9 mouse cellular contexts compared by ENCODE assay signal in the genomic region with DNA sequence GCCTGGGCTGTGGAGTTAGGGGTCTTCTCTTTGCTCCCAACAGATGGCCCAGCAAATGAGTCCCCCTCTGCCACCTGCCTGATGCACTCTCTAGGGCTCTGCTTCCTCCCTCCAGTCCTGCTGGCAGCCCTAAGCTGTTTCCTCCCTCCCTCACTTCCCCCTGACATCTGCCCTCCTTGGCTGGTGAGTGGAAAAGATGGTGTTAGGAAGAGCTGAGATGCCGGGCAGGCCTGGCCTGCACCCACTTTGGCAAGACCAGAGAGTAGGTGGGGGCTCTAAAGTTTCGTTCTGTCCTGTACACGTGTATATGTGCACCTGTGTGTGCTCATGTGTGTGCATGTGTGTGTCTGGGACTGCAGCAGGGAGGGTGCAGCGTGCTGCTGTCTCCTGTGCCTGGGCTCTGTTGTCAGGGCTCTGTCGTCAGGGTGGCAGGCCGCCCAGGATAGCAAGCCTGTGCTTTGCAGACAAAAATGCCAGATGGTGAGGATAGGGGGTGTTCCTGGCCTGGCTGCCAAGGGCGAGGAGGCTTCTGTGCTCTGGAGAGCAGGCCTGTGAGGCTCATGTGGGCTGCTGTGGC.
DNase-seq lines count a peak whose midpoint lies in the region; ATAC-seq and TF ChIP-seq lines count a peak whose summit lies in the region.
"Had no signal": no experiment of that assay in that cellular context is flagged by ENCODE, and none has a peak within 500 bp of the region (broad histone marks: within the 10 kb centered on the region; RNA-seq: fewer than 3 reads in every experiment).

No protein-coding gene starts in this region.

- no peaks in the 10 kb centered on the region for H3K27me3 ChIP-seq in intestine, embryonic 14.5 days (replicated peaks; ENCODE audit: control insufficient read depth, insufficient read depth, low read length)
- no peaks in the 10 kb centered on the region for H3K27me3 ChIP-seq in limb, embryonic 14.5 days (ENCODE audit: control insufficient read depth, insufficient read depth, low read length)

- no peak overlapping the region for H3K4me3 ChIP-seq in intestine, embryonic 14.5 days (ENCODE audit: low read depth, low read length)
- H3K4me3 ChIP-seq in limb, embryonic 14.5 days (replicated peaks; ENCODE audit: low read length), result no peak overlapping the region

- TF ChIP-seq POLR2A in limb, embryonic 14.5 days (IDR thresholded peaks at IDR 0.05; ENCODE audit: borderline replicate concordance, extremely low read depth, insufficient read depth, insufficient read length), result no peak

- no peaks in the 10 kb centered on the region for H3K36me3 ChIP-seq in intestine, embryonic 14.5 days (ENCODE audit: control insufficient read depth, insufficient read depth, low read length)
- no peaks in the 10 kb centered on the region for H3K36me3 ChIP-seq in limb, embryonic 14.5 days (ENCODE audit: control insufficient read depth, insufficient read depth, low read length)

- 46% methylated on average over 7 of the region's 7 CpGs for WGBS in intestine, embryonic 14.5 days
- 26% methylated on average over 6 of the region's 7 CpGs for WGBS in limb, embryonic 14.5 days

- intact Hi-C loops in gastrocnemius, postnatal 36 days (cut with DNase I), result no loop called here

- ATAC-seq in intestine, embryonic 14.5 days (replicated peaks; ENCODE audit: low FRiP score, low TSS enrichment, low read depth), result 0 out of 2 replicates have a peak, but pooled peaks have one; percentile 12
- no peak for ATAC-seq in limb, embryonic 14.5 days (ENCODE audit: low FRiP score, low read depth)

- H3K9me3 ChIP-seq in intestine, embryonic 14.5 days (ENCODE audit: control insufficient read depth, low read length), result no peaks in the 10 kb centered on the region
- no peaks in the 10 kb centered on the region for H3K9me3 ChIP-seq in limb, embryonic 14.5 days (ENCODE audit: control insufficient read depth, low read length)

- no peak overlapping the region for H3K27ac ChIP-seq in intestine, embryonic 14.5 days (ENCODE audit: low read depth)
- H3K27ac ChIP-seq in limb, embryonic 14.5 days (replicated peaks; ENCODE audit: low read depth, low read length), result peak overlapping the region; percentile 52
- H3K27ac ChIP-seq: macrophage had no signal

- peak; percentile 45 for DNase-seq in adrenal gland, postnatal 25 days
- DNase-seq in embryo, embryonic 9.5 days (ENCODE audit: extremely low spot score), result peak; percentile 12
- peak; percentile 53 to 59 for DNase-seq in gastrocnemius, postnatal 36 days
- DNase-seq in intestine, embryonic 14.5 days (ENCODE audit: low spot score), result no peak
- peak; percentile 7 for DNase-seq in limb, embryonic 14.5 days (ENCODE audit: low spot score)
- DNase-seq in retina, adult 2 months (ENCODE audit: low read depth, low spot score), result peak; percentile 39
- DNase-seq in natural killer cell, adult 2 months (ENCODE audit: low spot score in 2 of 2), result no peak
- DNase-seq in thymus, postnatal 14 days, result no peak

- H3K4me1 ChIP-seq in intestine, embryonic 14.5 days (replicated peaks; ENCODE audit: control insufficient read depth, insufficient read depth, low read length), result peaks cover 7% of the 10 kb centered on the region
- H3K4me1 ChIP-seq in limb, embryonic 14.5 days (ENCODE audit: control insufficient read depth, insufficient read depth, low read length), result peaks cover 16% of the 10 kb centered on the region; the same call in 1 of the 2 replicates

- no peak overlapping the region for H3K9ac ChIP-seq in intestine, embryonic 14.5 days (ENCODE audit: low read length)
- H3K9ac ChIP-seq in limb, embryonic 14.5 days (ENCODE audit: low read depth, low read length, severe bottlenecking), result 0 out of 2 replicates have a peak overlapping the region, but pooled peaks have one; percentile 31

- no peak overlapping the region for H3K4me2 ChIP-seq in intestine, embryonic 14.5 days (ENCODE audit: low read length)
- H3K4me2 ChIP-seq in limb, embryonic 14.5 days (replicated peaks; ENCODE audit: low read depth, low read length, severe bottlenecking), result no peak overlapping the region

Comparison
In these comparisons a context has a peak if more than half of its experiments do, and no peak if none do; other contexts are left out.
1. DNase-seq: peak in adrenal gland, postnatal 25 days (single experiment), embryo, embryonic 9.5 days (single experiment), gastrocnemius, postnatal 36 days (2 of 2), limb, embryonic 14.5 days (single experiment) and retina, adult 2 months (single experiment); none in intestine, embryonic 14.5 days (single experiment), natural killer cell, adult 2 months (0 of 2) and thymus, postnatal 14 days (single experiment).